Mouse (Mus musculus) granulocyte monocyte progenitor cell, adult 5-6 weeks (primary cell): Measurements from ENCODE around the gene Csdc2. TPM values are rescaled to one million over a fixed set of nuclear protein-coding genes. Genes with fewer than 3 reads are reported as not detected.

Source experiments
- ATAC-seq: replicated peaks from 2 replicates; pipeline ENCODE4 v1.8.0; 2016; ENCODE audit warnings: mild to moderate bottlenecking, moderate TSS enrichment, inconsistent platforms; ENCODE audit not compliant: poor library complexity, severe bottlenecking
- total RNA-seq, 2 experiments: library from RNA; stranded (forward) in 1 of 2; stranded (reverse) in 1 of 2; fragments of 200-712, 200-1000 nt in 1 of 2; fragments of >200 nt in 1 of 2; fragmentation: Nextera tagmentation in 1 of 2; gene quantifications; 2 replicates each; pipeline ENCODE4 v1.2.3; 2014 to 2017

Csdc2 gene
- total RNA-seq, 2 experiments from 2014 or later = not detected

DNA sequence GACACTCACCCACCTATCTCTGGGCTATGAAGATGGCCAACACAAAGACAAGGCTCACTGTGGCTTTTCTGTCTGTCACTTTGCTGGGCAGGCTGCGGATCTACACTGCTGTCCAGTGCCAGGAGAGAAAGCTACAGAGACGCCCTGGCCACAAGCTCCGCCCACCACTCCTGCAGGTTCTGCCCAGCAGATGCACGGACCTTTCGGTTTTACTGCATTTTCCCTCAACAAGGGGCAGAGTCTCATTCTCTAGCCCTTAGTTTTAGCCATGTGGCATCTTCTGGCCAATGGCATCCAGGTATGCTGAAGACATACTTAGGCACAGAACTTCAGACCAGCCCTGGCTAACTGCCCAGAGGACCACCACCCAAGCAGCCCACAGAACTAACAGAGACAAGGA, 15.3 kb upstream of the Csdc2 start:
- no peak for ATAC-seq

DNA sequence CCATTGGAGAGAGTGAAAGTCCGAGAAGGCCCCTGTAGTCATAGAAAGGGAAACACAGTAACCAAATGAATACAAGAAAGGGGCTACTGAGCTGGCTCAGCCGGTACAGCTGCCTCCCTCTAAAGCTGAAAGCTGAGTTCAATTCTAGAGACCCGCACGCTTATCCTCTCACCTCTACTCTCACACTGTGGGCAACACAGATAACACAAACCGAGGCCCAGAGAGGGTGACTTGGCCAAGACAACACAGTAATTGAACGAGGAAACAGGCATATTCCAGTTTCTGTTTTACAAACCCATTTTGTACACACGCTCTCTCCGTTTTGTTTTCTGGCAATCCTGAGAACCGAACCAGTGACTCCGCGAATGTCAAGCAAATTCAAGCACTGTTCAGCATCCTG, 11.6 kb upstream of the Csdc2 start:
- no peak for ATAC-seq

DNA sequence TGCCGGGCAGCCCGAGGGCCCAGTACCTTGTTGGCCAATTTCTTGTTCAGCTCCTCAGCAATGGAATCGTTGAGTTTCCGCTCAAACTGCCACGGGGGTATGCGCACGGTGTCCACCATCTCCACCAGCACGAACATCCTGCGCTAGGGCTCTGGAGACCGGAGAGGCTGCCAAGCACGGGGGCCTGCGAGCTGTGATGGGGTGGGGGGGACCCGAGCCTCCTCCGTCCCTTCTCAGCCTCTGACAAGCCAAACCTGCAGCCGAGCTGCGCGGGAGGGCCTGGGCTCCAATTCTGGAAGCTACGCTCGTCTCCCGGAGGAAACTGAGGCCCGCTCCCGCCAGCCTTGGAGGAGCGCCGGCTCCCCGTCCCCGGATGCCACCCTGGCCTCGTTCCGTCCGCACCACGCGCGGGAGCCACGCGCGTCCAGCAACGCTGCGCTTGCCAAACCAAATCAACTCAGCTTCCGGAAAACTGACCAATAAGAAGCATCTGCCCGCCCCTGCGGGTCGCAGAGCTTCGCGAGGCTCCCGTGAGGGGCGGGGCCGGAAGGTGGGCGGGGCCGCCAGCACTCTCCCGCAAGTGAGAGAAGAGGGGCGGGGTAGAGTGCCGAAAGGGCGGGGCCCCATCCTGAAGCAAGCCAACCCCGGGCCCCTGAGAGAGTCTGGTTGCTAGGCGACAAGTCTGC, 10.7 kb upstream of the Csdc2 start, which contains the start of gene Polr3h:
Gene Polr3h, minus strand, starts transcription at position 481 of the 686 bp plus-strand sequence.
- ATAC-seq = peak; percentile 93

DNA sequence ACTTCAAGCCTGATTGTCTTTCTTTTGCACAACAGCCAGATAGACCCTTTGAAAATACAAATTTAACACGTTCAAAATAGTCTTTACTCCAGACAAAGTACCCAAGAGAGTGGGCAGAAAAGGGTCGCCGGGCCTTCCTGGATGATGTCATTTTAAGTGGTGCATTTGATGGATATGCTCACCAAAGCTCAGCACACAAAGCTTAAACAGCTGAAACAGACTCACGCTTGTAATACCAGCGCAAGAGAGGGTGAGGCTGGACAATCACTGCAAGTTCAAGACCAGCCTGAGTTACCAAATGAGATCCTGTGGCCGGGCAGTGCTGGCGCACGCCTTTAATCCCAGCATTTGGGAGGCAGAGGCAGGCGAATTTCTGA, 10.1 kb upstream of the Csdc2 start:
- ATAC-seq = no peak; the same call in 1 of the 2 replicates

DNA sequence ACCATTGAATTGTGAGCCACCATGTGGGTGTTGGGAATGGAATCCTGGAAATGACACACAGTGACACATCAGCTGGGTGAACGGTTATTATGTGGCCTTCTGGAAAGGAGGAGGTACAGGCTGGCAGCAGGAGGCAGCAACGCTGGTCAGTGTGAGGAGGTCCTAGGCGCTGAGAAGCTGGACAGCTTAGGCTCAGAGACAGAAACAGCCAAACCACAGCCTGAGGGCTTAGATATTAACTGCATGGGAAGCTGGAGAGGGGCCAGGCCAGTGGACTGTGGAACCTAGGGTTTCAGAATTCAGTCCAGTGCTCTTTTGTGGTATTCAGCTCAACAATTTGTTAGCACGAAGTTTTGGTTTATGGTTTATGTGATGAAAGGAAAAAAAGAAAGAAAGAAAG, 8.8 kb upstream of the Csdc2 start:
- ATAC-seq = no peak

DNA sequence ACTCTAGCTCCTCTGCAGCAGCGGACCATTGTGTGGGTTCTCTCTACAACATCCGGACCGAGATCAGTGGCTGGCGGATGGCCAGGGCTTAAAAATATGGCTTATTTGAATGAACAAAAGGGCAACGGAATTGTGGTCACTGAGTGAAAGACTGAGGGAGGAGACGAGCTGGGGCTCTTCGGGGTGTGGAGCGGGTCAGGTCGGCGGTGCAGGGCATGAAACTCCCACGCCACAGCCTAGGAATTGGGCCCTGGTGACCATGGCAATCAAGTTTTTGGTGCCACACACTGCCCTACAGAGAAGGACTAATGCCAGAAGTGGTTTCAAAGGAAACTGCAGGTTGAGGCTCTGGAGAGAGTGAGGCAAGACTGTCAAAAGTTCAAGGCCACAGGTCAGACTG, 8.3 kb upstream of the Csdc2 start:
- no peak for ATAC-seq

DNA sequence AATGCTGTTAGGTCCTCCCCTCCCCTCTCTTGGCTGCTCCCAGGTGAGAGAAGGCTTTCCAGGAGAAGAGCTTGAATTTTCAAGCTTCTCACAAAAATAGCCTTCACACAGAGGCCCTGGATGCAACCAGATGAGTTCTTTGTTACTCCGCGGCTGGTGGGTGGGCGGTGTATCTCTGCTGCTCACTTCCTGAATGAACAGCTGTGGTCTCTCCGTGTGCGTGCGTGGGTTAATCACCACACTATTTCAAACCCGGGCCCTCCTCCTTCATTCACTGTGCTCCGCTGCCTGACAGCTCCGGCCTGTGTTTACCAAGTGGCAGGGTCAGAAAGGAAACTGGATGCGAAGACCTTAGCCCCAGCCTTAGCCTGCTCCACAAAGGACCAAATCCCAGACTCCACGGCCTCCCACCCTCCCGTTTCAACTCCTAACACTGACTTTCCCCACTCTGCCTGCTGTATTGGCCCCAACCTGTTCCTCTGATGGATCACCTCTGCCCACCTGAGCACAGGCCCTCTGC, 3.5 kb upstream of the Csdc2 start:
- peak; percentile 57 for ATAC-seq

DNA sequence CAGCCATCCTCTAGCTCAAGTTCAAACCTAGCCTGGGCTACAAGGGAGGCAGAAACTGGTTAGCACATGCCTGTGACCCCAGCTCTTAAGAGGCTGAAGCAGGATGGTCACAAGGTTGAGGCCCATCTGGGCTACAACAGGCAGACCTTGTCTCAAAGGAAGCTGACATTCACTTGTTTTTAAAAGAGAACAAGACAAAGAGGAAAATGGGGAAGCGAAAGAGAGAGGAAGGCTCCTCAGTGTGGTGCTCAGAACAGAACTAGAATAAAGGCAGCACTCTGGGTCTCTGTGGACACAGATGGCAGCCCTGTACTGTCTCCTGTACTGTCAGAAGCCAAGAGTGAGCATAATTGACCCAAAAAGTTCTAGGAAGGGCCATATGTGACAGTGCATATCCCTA, 2.6 kb upstream of the Csdc2 start:
- peak; percentile 52 for ATAC-seq

DNA sequence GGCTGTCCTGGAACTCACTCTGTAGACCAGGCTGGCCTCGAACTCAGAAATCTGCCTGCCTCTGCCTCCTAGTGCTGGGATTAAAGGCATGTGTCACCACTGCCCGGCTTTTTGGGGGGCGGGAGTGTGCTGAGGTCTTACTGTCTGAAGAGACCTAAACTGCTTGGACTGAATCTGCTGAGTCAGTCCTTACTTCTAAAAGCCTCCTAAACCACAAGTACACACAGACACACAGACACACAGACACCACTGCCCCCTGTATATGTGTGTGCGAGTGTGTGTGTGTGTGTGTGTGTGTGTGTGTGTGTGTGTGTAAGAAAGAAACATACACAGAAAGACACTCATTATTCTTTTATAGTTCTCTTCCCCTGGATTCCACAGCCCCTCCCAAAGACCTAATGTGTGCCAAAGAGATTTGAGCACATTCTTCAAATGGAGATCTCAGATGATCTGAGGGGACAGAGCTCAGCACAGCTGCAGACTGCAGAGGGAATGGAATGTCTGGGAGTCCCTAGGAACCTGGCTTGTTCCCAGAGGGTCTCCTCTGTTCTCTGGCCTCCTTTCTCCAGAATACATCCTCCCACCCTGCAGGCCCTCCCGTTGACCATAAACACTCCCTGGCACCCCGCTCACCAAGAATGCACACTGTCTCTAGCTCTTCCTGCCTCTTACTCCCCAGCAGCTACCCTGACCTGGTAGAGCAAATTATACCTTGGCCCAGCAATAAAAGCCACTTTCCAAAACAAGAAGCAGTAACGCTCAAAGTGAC, 506 bp upstream of the Csdc2 start:
- ATAC-seq = no peak

DNA sequence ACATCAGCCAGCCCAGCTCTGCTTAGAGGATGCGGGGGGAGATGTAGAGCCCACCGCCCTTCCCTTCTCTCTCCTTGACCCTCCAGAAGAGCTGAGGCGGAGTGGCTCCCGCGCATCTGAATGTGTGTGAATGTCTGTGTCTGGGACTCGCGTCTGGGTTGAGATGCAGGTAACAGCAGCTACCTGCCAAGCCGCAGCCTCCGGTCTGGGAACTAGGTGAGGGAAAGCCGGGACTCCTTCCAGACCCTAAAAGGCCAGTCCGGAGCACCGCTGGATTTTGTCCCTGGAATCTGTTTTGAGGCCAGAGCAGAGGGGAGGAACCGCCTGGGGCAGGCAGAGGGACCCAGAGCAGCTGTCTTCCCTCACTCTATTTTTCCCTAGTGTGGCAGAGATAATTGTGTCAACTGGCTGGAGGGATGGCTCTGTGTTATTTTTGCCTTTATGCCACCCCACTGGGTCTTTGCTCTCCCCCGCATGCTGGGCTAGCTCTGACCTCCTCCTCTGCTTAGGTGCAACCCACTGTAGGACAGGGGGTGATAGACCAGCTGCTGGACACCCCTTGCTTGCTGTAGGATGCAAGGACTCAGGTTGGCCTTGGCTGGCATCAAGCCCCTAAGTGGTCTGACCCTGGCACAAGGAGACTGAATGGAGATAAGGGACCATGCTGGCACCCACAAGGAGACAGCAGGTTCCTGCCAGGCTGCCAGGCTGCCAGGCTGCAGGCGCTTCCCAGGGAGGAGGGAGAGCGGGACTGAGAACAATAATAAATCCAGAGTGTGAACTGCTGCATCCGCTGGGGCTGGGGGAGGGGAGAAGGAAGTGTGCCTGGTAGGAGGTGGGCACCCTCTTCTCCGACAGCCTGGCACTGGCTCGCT, 776 bp downstream of the Csdc2 start:
- ATAC-seq = no peak

DNA sequence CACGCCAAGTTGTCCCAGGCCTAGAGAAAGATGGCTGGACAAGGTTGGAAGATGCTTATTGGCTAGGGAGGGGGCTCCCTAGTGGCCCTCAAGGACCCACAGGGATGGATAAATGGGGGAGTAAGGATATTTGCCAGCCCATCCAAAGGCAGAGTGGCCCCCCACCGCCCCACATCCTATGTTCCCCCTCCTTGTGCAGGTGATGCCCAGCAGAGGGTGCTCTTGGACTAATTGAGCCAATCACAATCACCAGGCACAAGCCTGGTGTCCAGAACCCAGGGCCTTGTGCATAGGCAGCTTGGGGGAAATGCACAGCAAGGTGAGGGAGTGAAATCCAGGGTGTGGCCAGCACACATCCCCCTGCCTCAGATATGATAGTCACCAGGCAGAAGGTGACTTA, 1.7 kb downstream of the Csdc2 start:
- ATAC-seq = peak; percentile 56; the same call in 1 of the 2 replicates

DNA sequence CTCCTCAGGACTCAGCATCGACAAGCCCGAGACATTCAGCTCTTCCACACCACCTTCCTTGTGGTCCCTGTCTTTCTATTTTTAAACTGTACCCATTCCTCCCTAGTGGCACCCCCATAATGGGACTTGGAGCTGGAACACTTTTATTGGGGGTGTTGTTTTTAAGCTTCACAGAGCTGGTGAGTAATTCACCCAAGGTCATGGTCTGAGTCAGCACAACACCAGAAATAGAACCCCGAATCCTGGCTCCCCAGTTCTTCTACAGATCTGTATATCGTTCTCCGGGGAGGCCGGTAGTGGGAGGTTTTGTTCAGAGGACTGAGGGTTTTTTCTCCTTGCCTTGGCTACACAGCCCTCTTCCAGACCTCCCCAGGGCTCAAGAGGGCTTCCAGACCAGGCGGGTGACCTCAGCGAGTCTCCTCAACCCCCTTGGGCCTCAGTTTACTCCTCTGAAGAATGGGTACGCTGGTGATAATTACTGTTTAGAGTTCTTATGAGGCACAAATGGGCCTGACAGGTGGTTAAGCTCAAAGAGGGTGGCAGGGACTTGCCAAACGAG, 2.7 kb downstream of the Csdc2 start:
- no peak for ATAC-seq

DNA sequence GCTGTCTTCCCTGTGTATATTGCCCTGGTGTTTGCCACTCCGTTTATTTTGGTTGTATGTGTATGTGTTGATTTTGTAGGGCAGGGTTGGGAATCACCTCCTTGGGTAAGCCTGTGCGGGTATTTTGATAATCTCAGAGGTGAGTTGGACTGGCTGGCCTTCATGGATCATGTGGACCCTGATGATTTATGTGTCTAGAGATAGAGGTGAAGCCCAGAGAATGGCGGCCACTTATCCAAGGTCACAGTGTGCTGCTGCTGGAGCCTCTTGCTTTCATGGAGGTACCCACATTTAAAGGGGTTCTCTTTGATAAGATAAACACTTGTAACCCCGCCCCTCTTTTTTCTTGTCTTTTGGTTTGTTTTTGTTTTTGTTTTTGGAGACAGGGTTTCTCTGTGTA, 3.2 kb downstream of the Csdc2 start:
- ATAC-seq = no peak

DNA sequence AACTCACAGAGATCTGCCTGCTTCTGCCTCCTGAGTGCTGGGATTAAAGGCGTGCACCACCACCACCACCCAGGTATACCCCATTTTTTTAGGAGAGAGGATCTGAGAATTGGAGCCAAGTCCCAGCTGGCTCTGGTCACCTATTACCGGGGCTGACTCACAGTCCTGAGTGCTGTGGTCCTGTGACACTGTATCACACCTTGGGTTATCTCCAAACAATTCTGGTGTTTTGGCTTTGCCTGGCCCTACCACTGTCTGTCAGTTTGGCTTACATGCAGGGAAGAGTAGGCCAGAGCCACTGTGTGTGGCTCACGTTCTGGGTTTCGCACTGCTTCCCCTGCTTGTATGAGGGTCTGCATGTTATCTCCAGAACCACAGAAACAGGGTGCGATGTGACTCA, 3.7 kb downstream of the Csdc2 start:
- no peak for ATAC-seq

DNA sequence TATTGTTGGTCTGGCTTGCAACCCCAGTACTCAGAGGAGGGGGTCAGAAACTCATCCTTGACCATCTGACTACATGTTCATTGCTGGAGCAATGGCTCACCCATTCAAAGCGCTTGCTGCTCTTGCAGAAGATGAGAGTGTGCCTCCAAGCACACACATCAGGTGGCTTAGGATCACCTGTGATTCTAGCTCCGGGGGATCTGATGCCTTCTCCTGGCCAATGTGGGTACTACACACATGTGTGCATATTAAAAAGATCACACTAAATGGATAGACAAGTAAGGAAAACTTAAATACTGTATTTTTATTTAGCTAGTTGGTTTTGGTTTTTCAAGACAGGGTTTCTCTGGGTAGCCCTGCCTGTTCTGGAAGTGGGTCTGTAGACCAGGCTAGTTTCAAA, 4.5 kb downstream of the Csdc2 start:
- ATAC-seq = no peak

DNA sequence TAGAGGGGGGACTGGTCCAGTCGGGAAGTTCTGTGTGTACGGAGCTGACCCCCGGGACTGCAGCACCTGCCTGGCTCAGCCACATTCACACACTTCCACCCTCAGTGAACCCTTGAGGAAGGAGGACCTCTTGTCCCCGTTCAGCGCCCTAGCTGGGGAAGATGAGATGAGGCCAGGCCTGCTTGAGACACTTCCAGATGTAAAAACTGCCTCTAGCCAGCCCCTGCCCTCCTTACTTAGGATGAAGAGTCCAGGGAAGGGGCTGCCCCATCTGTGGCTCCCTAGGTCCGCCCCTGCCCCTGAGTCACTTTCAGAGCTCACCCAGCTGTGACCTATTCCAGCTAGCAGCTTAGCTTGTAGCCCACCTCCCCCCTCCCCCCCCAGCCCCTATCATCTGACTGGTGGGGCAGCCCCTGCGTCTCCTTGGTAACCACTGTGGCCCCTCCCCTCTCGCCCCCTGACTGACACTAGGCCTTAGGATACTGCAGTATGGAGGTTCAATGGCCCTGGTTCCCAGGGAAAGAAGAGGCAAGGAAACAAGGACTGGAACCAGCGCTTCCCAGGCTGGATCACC, 6.7 kb downstream of the Csdc2 start:
- ATAC-seq = no peak

DNA sequence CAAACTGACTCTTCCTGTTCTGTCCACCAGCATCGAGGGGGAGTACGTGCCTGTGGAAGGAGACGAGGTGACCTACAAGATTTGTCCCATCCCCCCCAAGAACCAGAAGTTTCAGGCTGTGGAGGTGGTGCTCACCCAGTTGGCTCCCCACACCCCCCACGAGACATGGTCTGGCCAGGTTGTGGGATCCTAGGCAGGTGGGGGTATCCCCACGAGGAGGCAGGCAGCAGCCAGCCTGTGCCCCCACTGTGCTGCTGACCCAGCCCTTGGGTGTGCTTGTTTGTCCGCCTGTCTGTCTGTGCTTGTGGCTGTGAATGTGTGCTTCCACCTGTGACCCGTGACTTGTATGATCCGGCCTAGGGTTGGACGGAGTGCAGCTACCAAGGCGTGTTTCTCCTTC, 12.5 kb downstream of the Csdc2 start:
- ATAC-seq = no peak

DNA sequence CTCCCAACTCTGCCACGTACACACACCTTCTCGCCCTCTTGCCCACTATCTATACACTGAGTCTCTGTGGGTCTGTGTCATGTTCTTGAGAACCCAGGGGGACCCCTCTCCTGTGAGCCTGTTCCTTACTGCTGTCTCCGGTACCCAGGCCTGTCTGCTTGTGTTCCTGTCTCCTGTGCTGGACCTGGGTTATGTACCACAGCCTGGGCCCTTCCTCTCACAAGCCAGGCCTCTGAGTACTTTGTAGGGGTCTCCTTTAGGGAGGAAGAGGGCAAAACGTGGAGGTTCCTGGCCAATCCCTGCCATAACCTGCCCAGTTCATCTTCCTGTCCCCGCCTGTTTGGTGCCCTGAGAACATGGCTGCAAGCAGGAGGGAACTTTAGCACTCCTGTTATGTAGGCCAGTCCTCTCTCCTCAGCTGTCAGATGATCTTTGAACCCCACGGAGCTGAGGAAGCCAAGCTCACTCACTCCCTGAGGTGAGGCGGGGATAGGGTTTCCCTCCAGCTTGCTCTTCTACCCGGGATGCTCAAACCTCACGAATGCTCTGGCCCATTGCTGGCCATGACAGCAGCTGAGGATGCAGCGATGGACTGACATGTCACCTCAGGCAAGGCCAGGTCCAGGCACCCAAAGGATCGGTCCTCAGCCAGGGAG, 13.0 kb downstream of the Csdc2 start:
- no peak for ATAC-seq

DNA sequence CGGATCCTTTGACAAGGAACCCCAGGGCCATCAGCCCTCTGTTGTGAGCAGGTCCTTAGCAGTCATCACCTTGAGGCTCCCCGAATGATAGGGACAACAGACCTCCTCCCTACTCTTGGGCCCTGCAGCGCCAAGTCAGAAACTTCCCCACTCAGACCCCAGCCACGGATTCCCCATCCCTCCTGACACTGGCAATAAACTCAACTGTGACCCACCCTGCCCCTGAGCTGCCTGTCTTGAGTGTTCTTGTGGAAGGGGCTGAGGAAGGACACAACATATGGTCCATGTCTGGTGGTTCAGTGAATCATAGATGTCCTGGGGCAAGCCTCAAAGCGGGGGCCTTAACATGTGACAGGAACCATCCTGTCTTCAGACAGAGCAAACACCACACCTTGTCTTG, 14.2 kb downstream of the Csdc2 start:
- ATAC-seq = no peak

DNA sequence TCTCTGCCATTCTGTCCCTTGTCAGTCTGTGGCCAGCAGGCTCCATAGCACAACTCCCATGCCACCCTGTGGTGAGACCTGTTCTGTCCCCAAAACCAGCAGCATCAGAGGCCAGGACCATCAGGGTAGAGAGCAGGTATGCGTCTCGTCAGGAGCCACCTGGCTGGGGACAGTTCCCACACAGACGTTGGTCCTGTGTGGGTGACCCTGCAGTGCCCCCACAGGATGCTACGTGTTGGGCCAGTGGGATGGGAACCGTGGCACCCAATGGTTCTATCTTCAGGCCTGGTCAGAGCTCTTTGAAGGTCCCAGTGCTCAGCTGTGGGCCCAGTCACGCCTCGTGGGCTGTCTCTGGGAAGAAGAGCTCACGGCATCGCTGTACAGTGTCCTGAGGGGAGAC, 14.6 kb downstream of the Csdc2 start:
- no peak for ATAC-seq
